Mouse (Mus musculus): ENCODE results near the gene Kel. TPM values are rescaled to one million over a fixed set of nuclear protein-coding genes. Genes with fewer than 3 reads are reported as not detected.

Kel gene
- polyA plus RNA-seq, 1 experiment = not detected

DNA sequence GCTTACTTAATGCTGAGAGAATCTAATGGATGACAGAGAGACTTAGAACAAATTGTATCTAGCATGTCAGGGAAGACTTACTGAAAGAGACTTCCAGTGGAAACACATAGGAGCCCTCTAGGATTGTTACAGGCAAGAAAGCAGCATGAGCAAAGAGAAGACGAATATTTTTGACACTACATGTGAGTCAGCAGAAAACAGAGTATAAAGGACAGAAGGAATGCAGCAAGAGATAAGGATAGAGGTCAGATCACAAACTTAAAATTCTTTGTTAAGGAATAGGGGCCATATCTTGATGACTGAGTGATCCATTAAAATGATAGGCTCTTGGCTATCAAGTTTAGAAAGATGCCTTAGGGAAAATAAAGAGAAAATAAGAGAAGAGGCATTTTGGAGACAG is 2.9 kb downstream of the Kel start:
- H3K4me3 ChIP-seq = no peak overlapping the region
- H3K27me3 ChIP-seq (ENCODE audit: control insufficient read depth, insufficient read depth, insufficient read length) = no peaks in the 10 kb centered on the region
- TF ChIP-seq TCF12 (IDR thresholded peaks at IDR 0.05; ENCODE audit: insufficient read depth, poor library complexity, severe bottlenecking) = no peak
- TF ChIP-seq MAX (IDR thresholded peaks at IDR 0.05; ENCODE audit: low read depth) = no peak
- TF ChIP-seq TCF3 (IDR thresholded peaks at IDR 0.05; ENCODE audit: insufficient read length, low read depth) = no peak
- TF ChIP-seq CEBPB (IDR thresholded peaks at IDR 0.05; ENCODE audit: insufficient read depth, poor library complexity, severe bottlenecking) = no peak
- TF ChIP-seq MYOG (IDR thresholded peaks at IDR 0.05; ENCODE audit: control insufficient read depth in 1 of 3, insufficient read depth in 1 of 3, insufficient read length in 2 of 3, low read depth in 2 of 3) = no peak
- TF ChIP-seq SRF (IDR thresholded peaks at IDR 0.05; ENCODE audit: control insufficient read depth, insufficient read length, low read depth) = no peak
- TF ChIP-seq E2F4 (IDR thresholded peaks at IDR 0.05; ENCODE audit: insufficient read depth) = no peak
- TF ChIP-seq USF1 (IDR thresholded peaks at IDR 0.05; ENCODE audit: low read depth) = no peak
- no peak for TF ChIP-seq POLR2A (IDR thresholded peaks at IDR 0.05; ENCODE audit: insufficient read length, low read depth)
- TF ChIP-seq REST (IDR thresholded peaks at IDR 0.05; ENCODE audit: insufficient read depth, insufficient read length) = no peak
- TF ChIP-seq POLR2AphosphoS2 (IDR thresholded peaks at IDR 0.05; ENCODE audit: insufficient read length, low read depth) = no peak
- TF ChIP-seq MYOD1 (IDR thresholded peaks at IDR 0.05; ENCODE audit: control insufficient read depth in 1 of 3, insufficient read length in 2 of 3, low read depth in 2 of 3) = no peak
- H3K4me2 ChIP-seq (ENCODE audit: low read depth) = no peak overlapping the region
- no peaks in the 10 kb centered on the region for H3K79me2 ChIP-seq (ENCODE audit: control insufficient read depth, insufficient read depth)
- H3ac ChIP-seq (ENCODE audit: control insufficient read depth, insufficient read length) = no peak overlapping the region
- no peaks in the 10 kb centered on the region for H3K36me3 ChIP-seq (ENCODE audit: control insufficient read depth, insufficient read depth)

DNA sequence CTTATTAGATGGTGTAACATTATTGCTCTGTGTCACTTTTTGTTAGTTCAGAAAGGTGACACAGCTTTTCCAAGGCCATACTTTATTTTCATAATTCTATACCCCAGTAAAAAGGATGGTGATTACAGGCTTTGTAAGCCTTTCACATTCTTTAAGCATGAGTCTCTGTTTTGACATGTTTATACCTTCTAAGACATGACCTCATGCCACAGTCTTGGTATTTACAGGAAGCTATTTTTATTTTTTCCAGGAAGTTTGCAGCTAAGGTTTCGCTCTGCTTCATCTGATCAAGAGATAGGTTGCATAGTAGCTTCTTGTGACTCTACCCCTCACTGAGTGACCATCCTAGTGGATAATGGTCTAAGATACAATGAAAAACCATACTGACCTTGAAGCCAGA is 9.7 kb downstream of the Kel start:
- Histone ChIP-seq H3K4me2 (ENCODE audit: low read depth) (no peak overlapping the region), H3K4me3 (no peak overlapping the region), H3K36me3 (ENCODE audit: control insufficient read depth, insufficient read depth) (no peaks in the 10 kb centered on the region), H3K79me2 (ENCODE audit: control insufficient read depth, insufficient read depth) (no peaks in the 10 kb centered on the region), H3ac (ENCODE audit: control insufficient read depth, insufficient read length) (no peak overlapping the region), H3K27me3 (ENCODE audit: control insufficient read depth, insufficient read depth, insufficient read length) (no peaks in the 10 kb centered on the region)
- TF ChIP-seq MYOG (IDR thresholded peaks at IDR 0.05; ENCODE audit: control insufficient read depth in 1 of 3, insufficient read depth in 1 of 3, insufficient read length in 2 of 3, low read depth in 2 of 3) (no peak), USF1 (IDR thresholded peaks at IDR 0.05; ENCODE audit: low read depth) (no peak), CEBPB (IDR thresholded peaks at IDR 0.05; ENCODE audit: insufficient read depth, poor library complexity, severe bottlenecking) (no peak), TCF3 (IDR thresholded peaks at IDR 0.05; ENCODE audit: insufficient read length, low read depth) (no peak), POLR2A (IDR thresholded peaks at IDR 0.05; ENCODE audit: insufficient read length, low read depth) (no peak), POLR2AphosphoS2 (IDR thresholded peaks at IDR 0.05; ENCODE audit: insufficient read length, low read depth) (no peak), E2F4 (IDR thresholded peaks at IDR 0.05; ENCODE audit: insufficient read depth) (no peak), MYOD1 (IDR thresholded peaks at IDR 0.05; ENCODE audit: control insufficient read depth in 1 of 3, insufficient read length in 2 of 3, low read depth in 2 of 3) (no peak), SRF (IDR thresholded peaks at IDR 0.05; ENCODE audit: control insufficient read depth, insufficient read length, low read depth) (no peak), TCF12 (IDR thresholded peaks at IDR 0.05; ENCODE audit: insufficient read depth, poor library complexity, severe bottlenecking) (no peak), REST (IDR thresholded peaks at IDR 0.05; ENCODE audit: insufficient read depth, insufficient read length) (no peak), MAX (IDR thresholded peaks at IDR 0.05; ENCODE audit: low read depth) (no peak)

DNA sequence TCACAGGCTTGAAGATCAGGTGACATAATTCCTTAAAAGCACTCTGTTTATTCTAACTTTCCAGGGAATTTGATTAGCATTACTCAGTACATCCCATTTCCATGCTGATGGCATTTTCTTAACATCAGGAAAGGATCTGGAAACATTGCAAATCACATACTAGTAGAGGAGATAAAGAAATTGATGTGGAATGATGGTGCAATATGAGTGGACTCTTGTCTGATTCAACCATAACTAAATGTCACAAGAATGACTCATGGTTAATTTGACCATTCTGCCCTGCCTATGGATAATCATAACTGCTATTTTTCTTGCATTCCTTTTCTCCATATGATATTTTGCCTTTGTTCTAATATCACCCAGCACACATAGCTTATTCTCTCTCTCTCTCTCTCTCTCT is 11.9 kb downstream of the Kel start:
- H3K4me2 ChIP-seq (ENCODE audit: low read depth) = no peak overlapping the region

DNA sequence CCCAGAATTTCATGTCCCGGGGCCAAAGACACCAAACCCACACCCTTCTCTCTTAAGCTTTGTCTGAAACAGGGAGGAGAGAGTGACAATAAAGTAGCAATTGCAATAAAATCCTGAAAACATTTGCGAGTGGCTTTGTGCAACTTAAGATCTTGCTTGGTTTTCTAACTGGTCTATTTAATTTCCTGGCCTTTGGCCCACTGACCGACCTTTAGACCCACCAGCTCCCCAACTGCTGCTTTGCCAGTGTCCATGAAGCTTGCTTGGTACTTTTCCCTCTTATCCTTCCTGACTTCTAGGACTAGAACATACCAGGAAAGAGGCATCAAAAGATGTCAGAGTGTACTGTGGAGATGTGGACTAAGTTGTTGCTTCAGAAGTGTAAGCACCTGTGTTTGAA is 18.5 kb downstream of the Kel start:
- H3K4me3 ChIP-seq = no peak overlapping the region
- H3ac ChIP-seq (ENCODE audit: control insufficient read depth, insufficient read length) = no peak overlapping the region
- no peaks in the 10 kb centered on the region for H3K36me3 ChIP-seq (ENCODE audit: control insufficient read depth, insufficient read depth)
- H3K4me2 ChIP-seq (ENCODE audit: low read depth) = no peak overlapping the region
- no peaks in the 10 kb centered on the region for H3K79me2 ChIP-seq (ENCODE audit: control insufficient read depth, insufficient read depth)
- TF ChIP-seq E2F4 (IDR thresholded peaks at IDR 0.05; ENCODE audit: insufficient read depth) (no peak), TCF3 (IDR thresholded peaks at IDR 0.05; ENCODE audit: insufficient read length, low read depth) (no peak), MYOG (IDR thresholded peaks at IDR 0.05; ENCODE audit: control insufficient read depth in 1 of 3, insufficient read depth in 1 of 3, insufficient read length in 2 of 3, low read depth in 2 of 3) (no peak), MAX (IDR thresholded peaks at IDR 0.05; ENCODE audit: low read depth) (no peak), POLR2A (IDR thresholded peaks at IDR 0.05; ENCODE audit: insufficient read length, low read depth) (no peak), TCF12 (IDR thresholded peaks at IDR 0.05; ENCODE audit: insufficient read depth, poor library complexity, severe bottlenecking) (no peak), SRF (IDR thresholded peaks at IDR 0.05; ENCODE audit: control insufficient read depth, insufficient read length, low read depth) (no peak), CEBPB (IDR thresholded peaks at IDR 0.05; ENCODE audit: insufficient read depth, poor library complexity, severe bottlenecking) (no peak), USF1 (IDR thresholded peaks at IDR 0.05; ENCODE audit: low read depth) (no peak), REST (IDR thresholded peaks at IDR 0.05; ENCODE audit: insufficient read depth, insufficient read length) (no peak), MYOD1 (IDR thresholded peaks at IDR 0.05; ENCODE audit: control insufficient read depth in 1 of 3, insufficient read length in 2 of 3, low read depth in 2 of 3) (no peak), POLR2AphosphoS2 (IDR thresholded peaks at IDR 0.05; ENCODE audit: insufficient read length, low read depth) (no peak)
- no peaks in the 10 kb centered on the region for H3K27me3 ChIP-seq (ENCODE audit: control insufficient read depth, insufficient read depth, insufficient read length)

More for the DNA sequence above, 11.9 kb downstream of the Kel start:
- Histone ChIP-seq H3ac (ENCODE audit: control insufficient read depth, insufficient read length) (no peak overlapping the region), H3K79me2 (ENCODE audit: control insufficient read depth, insufficient read depth) (no peaks in the 10 kb centered on the region), H3K27me3 (ENCODE audit: control insufficient read depth, insufficient read depth, insufficient read length) (no peaks in the 10 kb centered on the region), H3K4me3 (no peak overlapping the region), H3K36me3 (ENCODE audit: control insufficient read depth, insufficient read depth) (no peaks in the 10 kb centered on the region)
- no peak for TF ChIP-seq CEBPB (IDR thresholded peaks at IDR 0.05; ENCODE audit: insufficient read depth, poor library complexity, severe bottlenecking)
- no peak for TF ChIP-seq POLR2AphosphoS2 (IDR thresholded peaks at IDR 0.05; ENCODE audit: insufficient read length, low read depth)
- TF ChIP-seq POLR2A (IDR thresholded peaks at IDR 0.05; ENCODE audit: insufficient read length, low read depth) = no peak
- no peak for TF ChIP-seq MYOG (IDR thresholded peaks at IDR 0.05; ENCODE audit: control insufficient read depth in 1 of 3, insufficient read depth in 1 of 3, insufficient read length in 2 of 3, low read depth in 2 of 3)
- TF ChIP-seq E2F4 (IDR thresholded peaks at IDR 0.05; ENCODE audit: insufficient read depth) = no peak
- TF ChIP-seq TCF12 (IDR thresholded peaks at IDR 0.05; ENCODE audit: insufficient read depth, poor library complexity, severe bottlenecking) = no peak
- no peak for TF ChIP-seq MAX (IDR thresholded peaks at IDR 0.05; ENCODE audit: low read depth)
- TF ChIP-seq USF1 (IDR thresholded peaks at IDR 0.05; ENCODE audit: low read depth) = no peak
- TF ChIP-seq MYOD1 (IDR thresholded peaks at IDR 0.05; ENCODE audit: control insufficient read depth in 1 of 3, insufficient read length in 2 of 3, low read depth in 2 of 3) = no peak
- TF ChIP-seq TCF3 (IDR thresholded peaks at IDR 0.05; ENCODE audit: insufficient read length, low read depth) = no peak
- TF ChIP-seq SRF (IDR thresholded peaks at IDR 0.05; ENCODE audit: control insufficient read depth, insufficient read length, low read depth) = no peak
- TF ChIP-seq REST (IDR thresholded peaks at IDR 0.05; ENCODE audit: insufficient read depth, insufficient read length) = no peak

All from myocyte (in vitro differentiated cells).